Mouse (Mus musculus): ENCODE measurements around the gene Duxf3.
"Not testable (repeated sequence)": the region's sequence is repeated elsewhere in the genome, so short reads cannot be mapped to it uniquely, and the experiment has no call there.

Gene Duxf3

GRCm38 (mm10) chr10:58221571-58221970 lies 10.9 kb downstream of the Duxf3 start:
- DNase-seq = not testable (repeated sequence)

GRCm38 (mm10) chr10:58220726-58221125 lies 11.7 kb downstream of the Duxf3 start:
- no peak for DNase-seq

GRCm38 (mm10) chr10:58217366-58217765 lies 15.1 kb downstream of the Duxf3 start:
- DNase-seq = no peak

GRCm38 (mm10) chr10:58215353-58215752 lies 17.1 kb downstream of the Duxf3 start:
- DNase-seq = no peak

- DNase-seq = no peak
Measured at GRCm38 (mm10) chr10:58214934-58215333, 17.5 kb downstream of the Duxf3 start.

- DNase-seq = no peak
Measured at GRCm38 (mm10) chr10:58214497-58214896, 18.0 kb downstream of the Duxf3 start.

- DNase-seq = no peak
Measured at GRCm38 (mm10) chr10:58212230-58212629, 20.2 kb downstream of the Duxf3 start.

- no peak for DNase-seq
Measured at GRCm38 (mm10) chr10:58211213-58211612, 21.3 kb downstream of the Duxf3 start.

- no peak for DNase-seq
Measured at GRCm38 (mm10) chr10:58210514-58210913, 22.0 kb downstream of the Duxf3 start.

- no peak for DNase-seq
Measured at GRCm38 (mm10) chr10:58209710-58210467, 22.6 kb downstream of the Duxf3 start.

- no peak for DNase-seq
Measured at GRCm38 (mm10) chr10:58206639-58207404, 25.7 kb downstream of the Duxf3 start.

GRCm38 (mm10) chr10:58205986-58206385 lies 26.5 kb downstream of the Duxf3 start:
- DNase-seq = no peak
